Mouse (Mus musculus): Measurements from ENCODE around the gene Tsacc. TPM values are rescaled to one million over a fixed set of nuclear protein-coding genes. Genes with fewer than 3 reads are reported as not detected.

Gene Tsacc
- polyA plus RNA-seq, 1 experiment from 2014 or later = 11.1 TPM

Other genes with a start within 250 kb of the Tsacc start
- gene Naxe, start 238.5 kb downstream of the Tsacc start, polyA plus RNA-seq (2014; fragmentation: Nextera tagmentation; extraction: Ambion mirVana) = 179 and 193 TPM in 2 replicates
- gene Ttc24, start 218.7 kb downstream of the Tsacc start, polyA plus RNA-seq (2014; fragmentation: Nextera tagmentation; extraction: Ambion mirVana) = 0.17 and 0.31 TPM in 2 replicates
- 16.2 and 21.0 TPM in 2 replicates for gene Iqgap3, start 215.0 kb downstream of the Tsacc start, polyA plus RNA-seq (2014; fragmentation: Nextera tagmentation; extraction: Ambion mirVana)
- 36.8 and 41.7 TPM in 2 replicates for gene Mef2d, start 154.6 kb downstream of the Tsacc start, polyA plus RNA-seq (2014; fragmentation: Nextera tagmentation; extraction: Ambion mirVana)
- 4.1 and 7.6 TPM in 2 replicates for gene Rhbg, start 42.3 kb downstream of the Tsacc start, polyA plus RNA-seq (2014; fragmentation: Nextera tagmentation; extraction: Ambion mirVana)
- gene Gm38392, start 9.8 kb downstream of the Tsacc start, polyA plus RNA-seq (2014; fragmentation: Nextera tagmentation; extraction: Ambion mirVana) = not detected in 2 replicates
- gene Cct3, start 117 bp upstream of the Tsacc start, polyA plus RNA-seq (2014; fragmentation: Nextera tagmentation; extraction: Ambion mirVana) = 492 and 493 TPM in 2 replicates
- 127 and 131 TPM in 2 replicates for gene Glmp, start 28.0 kb upstream of the Tsacc start, polyA plus RNA-seq (2014; fragmentation: Nextera tagmentation; extraction: Ambion mirVana)
- 9.9 and 12.7 TPM in 2 replicates for gene Tmem79, start 39.1 kb upstream of the Tsacc start, polyA plus RNA-seq (2014; fragmentation: Nextera tagmentation; extraction: Ambion mirVana)
- gene Smg5, start 39.3 kb upstream of the Tsacc start, polyA plus RNA-seq (2014; fragmentation: Nextera tagmentation; extraction: Ambion mirVana) = 31.3 and 33.6 TPM in 2 replicates
- gene Paqr6, start 67.6 kb upstream of the Tsacc start, polyA plus RNA-seq (2014; fragmentation: Nextera tagmentation; extraction: Ambion mirVana) = 7.3 and 9.2 TPM in 2 replicates
- gene Bglap3, start 75.7 kb upstream of the Tsacc start, polyA plus RNA-seq (2014; fragmentation: Nextera tagmentation; extraction: Ambion mirVana) = 1.5 and 4.6 TPM in 2 replicates
- gene Bglap2, start 81.7 kb upstream of the Tsacc start, polyA plus RNA-seq (2014; fragmentation: Nextera tagmentation; extraction: Ambion mirVana) = 6.5 and 27.0 TPM in 2 replicates
- 7.9 and 33.0 TPM in 2 replicates for gene Bglap, start 87.5 kb upstream of the Tsacc start, polyA plus RNA-seq (2014; fragmentation: Nextera tagmentation; extraction: Ambion mirVana)
- gene Pmf1, start 113.3 kb upstream of the Tsacc start, polyA plus RNA-seq (2014; fragmentation: Nextera tagmentation; extraction: Ambion mirVana) = 87.0 and 99.7 TPM in 2 replicates
- 18.1 and 21.4 TPM in 2 replicates for gene Slc25a44, start 128.1 kb upstream of the Tsacc start, polyA plus RNA-seq (2014; fragmentation: Nextera tagmentation; extraction: Ambion mirVana)
- gene Sema4a, start 164.2 kb upstream of the Tsacc start, polyA plus RNA-seq (2014; fragmentation: Nextera tagmentation; extraction: Ambion mirVana) = 9.5 and 10.1 TPM in 2 replicates
- 426 and 482 TPM in 2 replicates for gene Lmna, start 213.0 kb upstream of the Tsacc start, polyA plus RNA-seq (2014; fragmentation: Nextera tagmentation; extraction: Ambion mirVana)
- gene Mex3a, start 235.4 kb upstream of the Tsacc start, polyA plus RNA-seq (2014; fragmentation: Nextera tagmentation; extraction: Ambion mirVana) = 21.5 and 24.7 TPM in 2 replicates